Mouse (Mus musculus) heart, postnatal 10 days (tissue): ENCODE data around the gene Zfyve21. TPM values are rescaled to one million over a fixed set of nuclear protein-coding genes. Genes with fewer than 3 reads are reported as not detected.

Source experiments
- DNase-seq, 2 experiments: peaks; one replicate each; pipeline ENCODE4 v3.0.0; 2021
- intact Hi-C: fragments of 180-260 bp; cut with DNase I; formaldehyde crosslinking; loops from one replicate; pipeline ENCODE4 v1.15.1; 2025
- total RNA-seq, 2 experiments: library from RNA; stranded (reverse); gene quantifications; 2 replicates each; pipeline ENCODE4 v1.2.3; 2021

Gene Zfyve21
- total RNA-seq, 2 experiments from 2014 or later = 44.5 to 53.2 TPM

GRCm38 (mm10) chr12:111842565-111843433 is 28.8 kb downstream of the Zfyve21 start:
- DNase-seq = no peak
- intact Hi-C loops = no loop called here

DNA sequence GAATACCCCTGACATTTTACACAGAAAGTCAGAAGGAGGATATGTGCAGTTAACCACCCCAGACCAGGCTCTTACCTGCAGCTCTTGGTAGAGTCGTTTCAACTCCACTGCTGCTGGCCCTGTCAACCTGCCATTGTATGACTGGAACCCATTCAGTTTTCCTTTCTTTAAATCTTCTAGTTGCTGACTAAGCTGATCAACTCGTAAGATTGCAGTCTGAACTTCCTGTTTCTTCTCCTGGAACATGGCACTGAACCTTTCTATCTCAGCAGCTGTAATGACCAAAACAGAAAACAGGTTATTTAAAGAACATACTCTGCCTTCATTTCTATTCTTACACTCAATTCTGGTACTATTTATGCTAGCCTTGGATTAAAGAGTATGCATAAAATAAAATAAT is 29.5 kb downstream of the Zfyve21 start:
- no peak for DNase-seq
- intact Hi-C loops = no loop called here

- DNase-seq = no peak
- intact Hi-C loops = no loop called here
These were observed 32.0 kb downstream of the Zfyve21 start for GRCm38 (mm10) chr12:111845953-111846352.

- no peak for DNase-seq
- intact Hi-C loops = no loop called here
These were observed 32.8 kb downstream of the Zfyve21 start for GRCm38 (mm10) chr12:111846815-111847214.

DNA sequence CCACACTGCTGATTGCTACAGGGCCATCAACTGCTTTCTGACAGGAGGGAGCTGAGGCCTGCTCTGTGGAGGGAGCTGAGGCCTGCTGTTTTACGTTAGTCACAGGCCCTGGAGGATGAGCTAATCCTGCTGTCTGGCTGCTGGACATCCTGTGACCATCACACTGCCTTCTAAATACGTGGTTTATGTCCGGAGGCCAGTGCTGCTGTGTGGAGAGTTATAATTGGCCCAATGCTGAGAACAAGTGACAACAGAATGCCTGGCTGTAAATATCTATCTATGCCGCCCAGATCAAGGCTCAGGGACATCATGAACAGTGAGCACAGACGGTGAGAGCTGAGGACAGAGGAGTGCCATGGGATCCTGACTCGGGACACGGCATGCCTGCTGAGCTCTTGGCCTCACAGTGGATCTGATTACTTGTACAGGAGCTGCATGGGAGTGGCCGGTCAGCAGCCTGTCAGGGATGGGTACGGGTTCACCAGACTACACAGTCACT is 34.4 kb downstream of the Zfyve21 start:
- DNase-seq = peak; percentile 32
- intact Hi-C loops = no loop called here

DNA sequence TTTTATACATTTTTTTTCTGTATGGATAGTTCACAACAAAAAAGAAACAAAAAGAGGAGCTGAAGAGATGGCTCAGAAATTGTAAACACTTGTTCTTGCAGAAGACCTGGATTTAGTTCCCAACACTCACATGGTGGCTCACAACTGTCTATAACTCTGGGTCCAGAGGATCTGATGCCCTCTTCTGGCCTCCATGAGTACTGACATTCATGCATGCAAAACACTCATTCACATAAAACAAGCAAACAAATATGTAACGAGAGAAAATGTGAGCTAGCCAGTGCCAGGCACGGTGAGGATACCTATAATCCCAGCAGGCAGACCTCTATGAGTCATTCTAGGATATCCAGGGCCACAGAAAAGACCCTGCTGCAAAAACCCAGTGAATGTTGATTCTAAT is 37.3 kb downstream of the Zfyve21 start:
- intact Hi-C loops = no loop called here
- no peak for DNase-seq

GRCm38 (mm10) chr12:111851745-111852144 is 37.8 kb downstream of the Zfyve21 start:
- intact Hi-C loops = no loop called here
- peak in 1 of 2 experiments; percentile 16 for DNase-seq

DNA sequence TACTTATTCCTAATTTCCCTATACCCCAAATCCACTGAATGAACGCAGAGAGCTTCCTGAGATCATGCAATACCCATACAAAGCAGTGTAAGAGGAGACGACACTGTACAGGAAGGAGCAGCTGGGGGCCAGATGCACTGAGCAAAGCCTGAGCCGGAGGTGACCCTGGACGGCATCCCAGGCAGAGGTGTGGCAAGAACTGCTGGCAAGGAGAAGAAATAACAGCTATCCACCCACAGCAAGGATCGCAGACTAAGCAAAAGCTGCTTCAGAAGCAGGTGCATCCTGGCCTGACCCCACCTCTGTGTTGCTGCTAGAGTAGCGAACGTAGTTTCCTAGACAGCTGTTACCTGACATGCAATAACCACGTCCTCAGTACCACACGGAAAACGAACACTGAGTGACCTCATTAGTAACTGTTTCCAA is 39.1 kb downstream of the Zfyve21 start:
- intact Hi-C loops = no loop called here
- DNase-seq = peak; percentile 65 to 75

- intact Hi-C loops = no loop called here
- no peak for DNase-seq
These were observed 39.6 kb downstream of the Zfyve21 start for GRCm38 (mm10) chr12:111853546-111853945.

DNA sequence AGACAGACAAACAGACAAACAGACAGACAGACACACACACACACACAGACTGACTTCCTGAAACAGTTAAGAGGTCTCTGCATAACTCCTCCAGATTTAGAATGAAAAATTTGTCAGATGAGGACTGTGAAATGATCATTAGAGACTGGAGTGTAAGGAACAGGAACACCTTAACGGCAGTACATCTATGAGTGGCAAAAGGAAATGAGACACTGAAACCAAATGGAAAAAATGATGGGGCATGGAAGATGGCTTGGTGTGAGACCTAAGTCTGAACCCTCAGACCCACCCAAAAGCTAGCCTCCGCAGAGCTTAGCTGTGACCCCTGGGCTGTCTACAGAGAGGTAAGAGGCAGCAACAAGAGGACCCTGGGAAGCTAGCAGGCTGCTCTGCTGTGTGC is 41.5 kb downstream of the Zfyve21 start:
- intact Hi-C loops = no loop called here
- no peak for DNase-seq

DNA sequence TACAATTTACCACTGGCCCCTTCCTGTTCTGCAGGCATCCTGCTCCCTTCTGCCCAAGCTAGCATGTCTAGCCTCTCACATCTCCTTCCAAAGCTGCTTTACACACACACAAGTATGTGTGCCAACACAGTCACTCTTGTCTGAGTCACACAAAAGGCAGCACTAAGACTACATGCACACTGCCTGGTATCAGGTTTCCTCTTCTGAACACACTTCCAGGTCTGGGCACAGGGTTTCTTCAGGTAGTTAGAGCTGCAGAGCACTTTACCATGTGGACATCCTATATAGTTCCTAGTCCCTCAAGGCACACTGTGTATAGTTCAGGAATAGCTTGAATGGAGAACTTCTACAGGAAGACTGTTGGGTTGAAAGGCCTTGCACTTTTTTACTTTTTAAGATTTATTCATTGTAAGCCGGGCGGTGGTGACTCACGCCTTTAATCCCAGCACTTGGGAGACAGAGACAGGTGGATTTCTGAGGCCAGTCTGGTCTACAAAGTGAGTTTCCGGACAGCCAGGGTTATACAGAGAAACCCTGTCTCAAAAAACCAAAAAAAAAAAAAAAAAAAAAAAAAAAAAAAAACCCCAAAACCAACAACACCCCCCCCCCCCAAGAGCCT is 50.3 kb downstream of the Zfyve21 start:
- DNase-seq = no peak
- intact Hi-C loops = no loop called here

DNA sequence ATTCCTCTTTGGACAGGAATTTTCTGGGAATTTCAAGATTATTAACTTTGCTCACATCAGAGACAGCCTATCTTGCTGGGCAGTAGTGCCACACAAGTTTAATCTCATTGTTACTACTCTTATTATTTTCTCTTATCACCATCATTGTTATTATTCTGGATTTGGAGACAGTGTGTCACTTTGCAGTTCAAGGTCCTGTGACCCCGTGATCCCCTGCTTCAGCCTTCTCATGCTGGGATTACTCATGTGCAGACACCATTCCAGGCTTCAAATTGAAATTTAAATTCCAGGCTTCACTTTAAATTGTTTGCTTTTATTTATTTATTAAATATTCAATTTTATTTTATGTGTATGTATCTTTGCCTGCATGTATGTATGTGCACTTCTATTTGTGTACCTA is 55.8 kb downstream of the Zfyve21 start:
- no peak for DNase-seq
- intact Hi-C loops = loop anchor here (10.0 kb wide), 1 partner anchor 225 kb away; no protein-coding TSS in a partner anchor

DNA sequence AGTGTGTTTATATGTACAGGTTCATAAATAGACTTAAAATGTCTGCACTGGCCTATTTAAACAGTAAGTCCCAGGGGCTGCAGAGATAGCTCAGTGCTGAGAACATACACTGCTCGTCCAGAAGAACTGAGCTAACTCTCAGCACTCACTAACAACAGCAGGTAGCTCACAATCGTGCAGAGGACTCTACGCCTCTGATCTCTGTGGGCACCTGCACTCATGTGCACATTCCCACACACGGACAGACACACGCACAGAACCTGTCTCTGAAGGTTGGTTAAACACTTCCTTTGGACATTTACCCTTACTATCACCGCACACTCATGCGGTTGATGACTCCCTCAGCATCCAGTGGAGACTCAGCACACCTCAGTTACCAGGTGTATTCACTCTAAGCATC is 56.8 kb downstream of the Zfyve21 start:
- no peak for DNase-seq
- intact Hi-C loops = loop anchor here (10.0 kb wide), 1 partner anchor 224 kb away; no protein-coding TSS in a partner anchor

- DNase-seq = no peak
- intact Hi-C loops = loop anchor here (10.0 kb wide), 1 partner anchor 223 kb away; no protein-coding TSS in a partner anchor
These were observed 58.1 kb downstream of the Zfyve21 start for GRCm38 (mm10) chr12:111872079-111872478.

DNA sequence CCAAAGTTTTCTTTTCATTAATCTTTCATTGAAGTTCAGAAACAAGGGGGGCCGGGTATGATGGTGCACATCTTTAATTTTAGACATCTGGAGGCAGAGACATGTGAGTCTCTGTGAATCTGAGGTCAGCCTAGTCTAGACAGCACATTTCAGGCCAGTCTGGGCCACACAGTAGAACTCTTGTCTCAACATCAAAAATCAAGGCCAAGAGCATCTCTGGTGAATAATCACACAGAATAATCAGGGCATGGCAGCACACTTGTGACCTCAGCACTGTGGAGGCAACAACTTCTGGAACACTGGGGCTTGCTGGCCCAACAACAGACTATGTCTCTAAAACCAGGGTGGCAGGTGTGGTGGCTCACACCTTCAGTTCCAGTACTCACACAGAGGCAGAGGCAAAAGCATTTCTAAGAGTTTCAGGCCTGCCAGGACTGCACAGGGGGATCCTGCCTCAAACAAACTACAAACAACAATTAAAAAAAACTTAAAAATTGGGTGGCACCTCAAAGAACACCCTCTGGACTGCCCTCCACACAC is 60.7 kb downstream of the Zfyve21 start:
- intact Hi-C loops = loop anchor here (10.0 kb wide), 1 partner anchor 220 kb away; no protein-coding TSS in a partner anchor
- no peak for DNase-seq

- DNase-seq = no peak
- intact Hi-C loops = loop anchor here (10.0 kb wide), 1 partner anchor 219 kb away; no protein-coding TSS in a partner anchor
These were observed 61.5 kb downstream of the Zfyve21 start for GRCm38 (mm10) chr12:111875499-111875898.

DNA sequence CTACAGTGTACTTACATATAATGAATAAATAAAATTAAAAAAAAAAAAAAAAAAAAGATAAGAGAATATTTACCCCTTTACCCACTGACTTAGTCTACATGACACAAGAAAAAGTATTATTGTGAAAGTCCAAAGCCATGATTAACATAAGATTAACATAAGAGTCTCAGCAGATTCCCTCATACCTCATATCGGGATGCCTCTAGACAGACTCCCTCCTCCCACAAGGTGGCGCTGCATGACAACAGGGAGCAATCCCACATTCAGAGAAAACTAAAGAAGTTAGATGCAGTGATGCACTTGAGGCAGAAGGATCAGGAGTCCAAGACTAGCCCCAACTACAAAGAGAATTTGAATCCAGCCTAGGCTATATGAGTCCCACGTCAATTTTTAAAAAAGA is 64.2 kb downstream of the Zfyve21 start:
- DNase-seq = peak; percentile 81 to 92
- intact Hi-C loops = loop anchor here (1.0 to 10.0 kb wide), 4 partner anchors 29 to 217 kb away; no protein-coding TSS in a partner anchor
